Mouse (Mus musculus): ENCODE measurements around the gene Mrpl19. TPM values are rescaled to one million over a fixed set of nuclear protein-coding genes. Genes with fewer than 3 reads are reported as not detected.

Mrpl19 gene
- total and polyA plus RNA-seq, 3 experiments: 36.6 to 89.0 TPM; not detected in 1

GRCm38 (mm10) chr6:81986599-81986998 is 20.8 kb upstream of the Mrpl19 start:
- H3K4me1 ChIP-seq (ENCODE audit: control insufficient read depth in 1 of 2, insufficient read depth in 2 of 2, low read length in 2 of 2): no peaks in the 10 kb centered on the region
- H3K4me3 ChIP-seq (ENCODE audit: control insufficient read depth in 1 of 2, insufficient read depth in 1 of 2, low read depth in 2 of 2, low read length in 2 of 2): no peak overlapping the region
- H3K27ac ChIP-seq (ENCODE audit: control insufficient read depth, low read depth, low read length): no peak overlapping the region
- H3K36me3 ChIP-seq (ENCODE audit: control insufficient read depth in 1 of 2, insufficient read depth in 2 of 2, low read length in 2 of 2): no peaks in the 10 kb centered on the region
- TF ChIP-seq ZC3H11A (IDR thresholded peaks at IDR 0.05; ENCODE audit: low read depth, low read length) (no peak), ZMIZ1 (IDR thresholded peaks at IDR 0.05; ENCODE audit: low read depth, low read length) (no peak), RCOR1 (IDR thresholded peaks at IDR 0.05; ENCODE audit: low read depth, low read length) (no peak), MEF2A (IDR thresholded peaks at IDR 0.05; ENCODE audit: extremely low read depth, insufficient replicate concordance, low read depth, low read length, poor library complexity, severe bottlenecking) (no peak)
- no peaks in the 10 kb centered on the region; a peak in 1 of 4 replicates for H3K27me3 ChIP-seq (ENCODE audit: control insufficient read depth in 1 of 2, insufficient read depth in 2 of 2, low read length in 2 of 2)
- H3K9ac ChIP-seq (ENCODE audit: control insufficient read depth, low read depth, low read length, poor library complexity, severe bottlenecking): no peak overlapping the region
- DNase-seq (ENCODE audit: low read depth, low spot score): no peak
- no peaks in the 10 kb centered on the region for H3K79me2 ChIP-seq (ENCODE audit: control insufficient read depth, insufficient read depth, low read length, poor library complexity)
- no peaks in the 10 kb centered on the region for H3K9me3 ChIP-seq (replicated peaks; ENCODE audit: insufficient read depth, low read length)

- no peaks in the 10 kb centered on the region for H3K79me2 ChIP-seq (ENCODE audit: control insufficient read depth, insufficient read depth, low read length, poor library complexity)
- no peaks in the 10 kb centered on the region for H3K36me3 ChIP-seq (ENCODE audit: control insufficient read depth in 1 of 2, insufficient read depth in 2 of 2, low read length in 2 of 2)
- no peak overlapping the region for H3K27ac ChIP-seq (ENCODE audit: control insufficient read depth, low read depth, low read length)
- no peak for TF ChIP-seq ETS1 (IDR thresholded peaks at IDR 0.05; ENCODE audit: low read depth, low read length)
- TF ChIP-seq BHLHE40 (IDR thresholded peaks at IDR 0.05; ENCODE audit: borderline replicate concordance, low read depth, low read length): no peak
- TF ChIP-seq SIN3A (IDR thresholded peaks at IDR 0.05; ENCODE audit: low read length): no peak
- no peak for TF ChIP-seq NRF1 (IDR thresholded peaks at IDR 0.05; ENCODE audit: insufficient read depth, low read depth, low read length, poor library complexity, severe bottlenecking)
- no peak for TF ChIP-seq RAD21 (IDR thresholded peaks at IDR 0.05; ENCODE audit: low read depth, low read length)
- no peak for TF ChIP-seq CHD1 (IDR thresholded peaks at IDR 0.05; ENCODE audit: low read depth, low read length)
- TF ChIP-seq MXI1 (IDR thresholded peaks at IDR 0.05; ENCODE audit: low read depth, low read length): no peak
- TF ChIP-seq E2F4 (IDR thresholded peaks at IDR 0.05; ENCODE audit: borderline replicate concordance, low read depth, low read length): no peak
- no peaks in the 10 kb centered on the region for H3K9me3 ChIP-seq (replicated peaks; ENCODE audit: insufficient read depth, low read length)
- no peak overlapping the region for H3K4me3 ChIP-seq (ENCODE audit: control insufficient read depth in 1 of 2, insufficient read depth in 1 of 2, low read depth in 2 of 2, low read length in 2 of 2)
- no peak overlapping the region for H3K9ac ChIP-seq (ENCODE audit: control insufficient read depth, low read depth, low read length, poor library complexity, severe bottlenecking)
- no peaks in the 10 kb centered on the region; a peak in 1 of 4 replicates for H3K27me3 ChIP-seq (ENCODE audit: control insufficient read depth in 1 of 2, insufficient read depth in 2 of 2, low read length in 2 of 2)
- DNase-seq (ENCODE audit: low read depth, low spot score): no peak
- no peaks in the 10 kb centered on the region for H3K4me1 ChIP-seq (ENCODE audit: control insufficient read depth in 1 of 2, insufficient read depth in 2 of 2, low read length in 2 of 2)
These were observed 20.4 kb upstream of the Mrpl19 start for GRCm38 (mm10) chr6:81986171-81986570.

GRCm38 (mm10) chr6:81979286-81979685 is 13.5 kb upstream of the Mrpl19 start:
- Histone ChIP-seq H3K9ac (ENCODE audit: control insufficient read depth, low read depth, low read length, poor library complexity, severe bottlenecking) (no peak overlapping the region), H3K9me3 (replicated peaks; ENCODE audit: insufficient read depth, low read length) (no peaks in the 10 kb centered on the region), H3K4me3 (ENCODE audit: control insufficient read depth in 1 of 2, insufficient read depth in 1 of 2, low read depth in 2 of 2, low read length in 2 of 2) (no peak overlapping the region), H3K79me2 (ENCODE audit: control insufficient read depth, insufficient read depth, low read length, poor library complexity) (no peaks in the 10 kb centered on the region), H3K36me3 (ENCODE audit: control insufficient read depth in 1 of 2, insufficient read depth in 2 of 2, low read length in 2 of 2) (no peaks in the 10 kb centered on the region), H3K4me1 (ENCODE audit: control insufficient read depth in 1 of 2, insufficient read depth in 2 of 2, low read length in 2 of 2) (no peaks in the 10 kb centered on the region), H3K27me3 (ENCODE audit: control insufficient read depth in 1 of 2, insufficient read depth in 2 of 2, low read length in 2 of 2) (no peaks in the 10 kb centered on the region; a peak in 1 of 4 replicates), H3K27ac (ENCODE audit: control insufficient read depth, low read depth, low read length) (no peak overlapping the region)
- DNase-seq (ENCODE audit: low read depth, low spot score): no peak
- no peak for TF ChIP-seq MAZ (IDR thresholded peaks at IDR 0.05; ENCODE audit: low read depth, low read length)

All from MEL (cell line).